ENCODE assay signal across 8 mouse cellular contexts in the genomic region with DNA sequence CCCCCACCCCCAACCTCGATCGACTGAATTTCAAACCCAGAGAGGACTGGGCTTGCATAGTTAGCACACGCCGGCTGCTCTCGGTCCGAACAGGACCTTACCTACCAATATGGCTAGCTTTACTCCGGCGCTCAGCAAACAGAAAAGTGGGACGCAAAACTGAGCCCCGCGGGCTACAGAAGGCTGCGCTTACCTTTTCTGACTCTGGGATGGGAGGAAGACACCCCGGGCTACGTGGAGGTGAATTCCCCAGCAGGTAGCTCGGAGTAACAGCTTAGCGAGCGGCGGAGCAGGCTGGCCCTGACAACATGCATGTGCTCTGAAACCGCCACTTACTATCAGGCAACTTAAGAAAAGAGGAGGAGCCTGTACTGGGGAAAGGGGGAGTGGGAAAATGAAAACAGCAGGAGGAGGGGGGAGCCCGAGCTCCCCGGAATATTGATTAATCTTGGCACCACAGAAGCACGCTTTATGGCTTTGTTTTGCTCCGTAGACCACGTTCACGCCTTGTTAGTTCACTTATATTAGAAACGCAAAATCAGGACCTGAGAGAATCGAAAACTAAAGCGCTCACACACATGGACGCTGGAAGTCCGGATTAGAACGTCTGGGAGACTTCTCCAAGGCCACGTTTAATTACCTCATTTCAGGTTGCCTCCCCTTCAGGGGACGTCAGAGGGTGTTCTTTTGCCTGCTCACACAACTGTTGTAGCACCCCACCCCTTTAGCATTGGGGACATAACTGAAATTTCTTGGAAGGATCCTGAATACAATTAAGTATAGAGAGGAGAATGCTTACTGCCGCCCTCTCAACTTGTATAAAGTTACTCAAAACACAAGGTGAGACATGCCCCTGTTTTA. TPM values are rescaled to one million over a fixed set of nuclear protein-coding genes. Genes with fewer than 3 reads are reported as not detected.
DNase-seq lines count a peak whose midpoint lies in the region; ATAC-seq lines count a peak whose summit lies in the region.

A gene (minus strand): TSS at position 619 of the 861 bp plus-strand sequence.

- ATAC-seq in embryonic facial prominence, embryonic 13.5 days (ENCODE audit: insufficient number of reproducible peaks, insufficient read depth, low FRiP score, low TSS enrichment, low read depth), result peak; percentile 85
- peak; percentile 73 for ATAC-seq in heart, embryonic 15.5 days (replicated peaks; ENCODE audit: insufficient number of reproducible peaks, insufficient read depth, low FRiP score, low read depth)
- ATAC-seq in liver, embryonic 15.5 days (ENCODE audit: insufficient read depth), result peak; percentile 52; the same call in 1 of the 2 replicates
- ATAC-seq in neural tube, embryonic 11.5 days (ENCODE audit: insufficient read depth, low FRiP score, low TSS enrichment), result peak; percentile 77

- under 1% methylated on average over 34 of the region's 34 CpGs for WGBS in embryonic facial prominence, embryonic 13.5 days
- 1% methylated on average over 34 of the region's 34 CpGs for WGBS in heart, embryonic 15.5 days
- under 1% methylated on average over 34 of the region's 34 CpGs for WGBS in liver, embryonic 15.5 days (ENCODE audit: insufficient replicate concordance)
- under 1% methylated on average over 34 of the region's 34 CpGs for WGBS in neural tube, embryonic 11.5 days

- peaks cover 28% of the 10 kb centered on the region for H3K4me1 ChIP-seq in embryonic facial prominence, embryonic 13.5 days
- H3K4me1 ChIP-seq in heart, embryonic 15.5 days (replicated peaks), result 0 out of 2 replicates have a peak, but pooled peaks cover 8% of the 10 kb centered on the region
- 0 out of 2 replicates have a peak, but pooled peaks cover 7% of the 10 kb centered on the region for H3K4me1 ChIP-seq in liver, embryonic 15.5 days (replicated peaks)
- H3K4me1 ChIP-seq in neural tube, embryonic 11.5 days (ENCODE audit: control insufficient read depth, insufficient read depth, low read length), result no peaks in the 10 kb centered on the region

- H3K9ac ChIP-seq in embryonic facial prominence, embryonic 13.5 days, result peak within 1 kb of the TSS; percentile 72
- peak within 1 kb of the TSS; percentile 65 for H3K9ac ChIP-seq in heart, embryonic 15.5 days
- H3K9ac ChIP-seq in liver, embryonic 15.5 days, result 0 out of 2 replicates have a peak within 1 kb of the TSS, but pooled peaks have one; percentile 10
- peak within 1 kb of the TSS; percentile 67 for H3K9ac ChIP-seq in neural tube, embryonic 11.5 days (ENCODE audit: low read length)

- peaks cover 4% of the 10 kb centered on the region; the same call in 1 of the 2 replicates for H3K36me3 ChIP-seq in embryonic facial prominence, embryonic 13.5 days
- no peaks in the 10 kb centered on the region for H3K36me3 ChIP-seq in heart, embryonic 15.5 days
- no peaks in the 10 kb centered on the region for H3K36me3 ChIP-seq in liver, embryonic 15.5 days (replicated peaks)
- no peaks in the 10 kb centered on the region for H3K36me3 ChIP-seq in neural tube, embryonic 11.5 days (ENCODE audit: control insufficient read depth, insufficient read depth, low read length)

- peak within 1 kb of the TSS; percentile 69 for H3K4me2 ChIP-seq in embryonic facial prominence, embryonic 13.5 days
- H3K4me2 ChIP-seq in heart, embryonic 15.5 days, result peak within 1 kb of the TSS; percentile 84
- H3K4me2 ChIP-seq in liver, embryonic 15.5 days, result peak within 1 kb of the TSS; percentile 77
- peak within 1 kb of the TSS; percentile 86 for H3K4me2 ChIP-seq in neural tube, embryonic 11.5 days (ENCODE audit: low read depth)

- no peaks in the 10 kb centered on the region for H3K9me3 ChIP-seq in embryonic facial prominence, embryonic 13.5 days
- H3K9me3 ChIP-seq in heart, embryonic 15.5 days (replicated peaks), result no peaks in the 10 kb centered on the region
- H3K9me3 ChIP-seq in liver, embryonic 15.5 days (replicated peaks), result no peaks in the 10 kb centered on the region
- H3K9me3 ChIP-seq in neural tube, embryonic 11.5 days (ENCODE audit: control insufficient read depth, low read length), result no peaks in the 10 kb centered on the region

- no peaks in the 10 kb centered on the region for H3K27me3 ChIP-seq in embryonic facial prominence, embryonic 13.5 days
- no peaks in the 10 kb centered on the region for H3K27me3 ChIP-seq in heart, embryonic 15.5 days
- H3K27me3 ChIP-seq in liver, embryonic 15.5 days, result peaks cover 42% of the 10 kb centered on the region
- no peaks in the 10 kb centered on the region for H3K27me3 ChIP-seq in neural tube, embryonic 11.5 days (ENCODE audit: control insufficient read depth, insufficient read depth, low read length)

- H3K4me3 ChIP-seq in embryonic facial prominence, embryonic 13.5 days, result peak within 1 kb of the TSS; percentile 57
- peak within 1 kb of the TSS; percentile 68 for H3K4me3 ChIP-seq in heart, embryonic 15.5 days
- peak within 1 kb of the TSS; percentile 53 for H3K4me3 ChIP-seq in liver, embryonic 15.5 days (replicated peaks)
- H3K4me3 ChIP-seq in neural tube, embryonic 11.5 days (ENCODE audit: low read depth, low read length), result peak within 1 kb of the TSS; percentile 56

- H3K27ac ChIP-seq in embryonic facial prominence, embryonic 13.5 days, result peak within 1 kb of the TSS; percentile 14
- H3K27ac ChIP-seq in heart, embryonic 15.5 days, result peak within 1 kb of the TSS; percentile 61
- H3K27ac ChIP-seq in liver, embryonic 15.5 days (replicated peaks), result no peak within 1 kb of the TSS
- no peak within 1 kb of the TSS for H3K27ac ChIP-seq in neural tube, embryonic 11.5 days (ENCODE audit: low read depth, low read length)

- DNase-seq in A20 (ENCODE audit: low read depth, low spot score), result peak; percentile 87
- DNase-seq in adrenal gland, postnatal 14 days, result peak; percentile 36
- peak; percentile 49 for DNase-seq in kidney, postnatal 14 days
- DNase-seq in neural tube, embryonic 11.5 days (ENCODE audit: low spot score), result peak; percentile 69
- DNase-seq in thymus, postnatal 36 days, result peak; percentile 11

RNA-seq across cellular contexts. Expression of the gene that starts here (rescaled TPM):
- total RNA-seq in adrenal gland, postnatal 14 days (2021), result 12.3 and 16.9 TPM in 2 replicates
- polyA plus RNA-seq in embryonic facial prominence, embryonic 13.5 days (2015; fragmentation: Nextera tagmentation; extraction: Ambion mirVana), result 37.2 and 39.9 TPM in 2 replicates
- 9.8 and 16.7 TPM in 2 replicates for polyA plus RNA-seq in heart, embryonic 15.5 days (2015; fragmentation: Nextera tagmentation; extraction: Ambion mirVana)
- 0.58 and 0.60 TPM in 2 replicates for polyA plus RNA-seq in liver, embryonic 15.5 days (2015; fragmentation: Nextera tagmentation; extraction: Ambion mirVana)
- 58.6 and 66.3 TPM in 2 replicates for polyA plus RNA-seq in neural tube, embryonic 11.5 days (2014; fragmentation: Nextera tagmentation; extraction: Ambion mirVana)

Comparison
In these comparisons a context has a peak if more than half of its experiments do, and no peak if none do; other contexts are left out.
1. Peak in ATAC-seq, H3K4me3 ChIP-seq, H3K9ac ChIP-seq and H3K4me2 ChIP-seq in liver, embryonic 15.5 days; RNA of the gene not detected or under 1 TPM.
2. DNase-seq: peak in every context shown above with its lines; median percentile 87 in A20; 69 in neural tube, embryonic 11.5 days; 49 in kidney, postnatal 14 days; 36 in adrenal gland, postnatal 14 days; 11 in thymus, postnatal 36 days.
3. H3K27ac ChIP-seq: peak in embryonic facial prominence, embryonic 13.5 days (single experiment) and heart, embryonic 15.5 days (single experiment); none in liver, embryonic 15.5 days (single experiment) and neural tube, embryonic 11.5 days (single experiment).
4. H3K9ac ChIP-seq: peak in every context shown above with its lines; median percentile 72 in embryonic facial prominence, embryonic 13.5 days; 67 in neural tube, embryonic 11.5 days; 65 in heart, embryonic 15.5 days; 10 in liver, embryonic 15.5 days.
5. Peak in every context shown above with its lines, with median percentiles within 50 percentile points of each other: ATAC-seq, H3K4me2 ChIP-seq and H3K4me3 ChIP-seq.